Mouse (Mus musculus) CH12.LX (cell line): ENCODE results near the gene Agap1. TPM values are rescaled to one million over a fixed set of nuclear protein-coding genes. Genes with fewer than 3 reads are reported as not detected.

ENCODE experiments used
- DNase-seq: peaks from one replicate; pipeline ENCODE4 v3.0.0-alpha.2; 2013; ENCODE audit errors: extremely low read depth
- H3K27ac ChIP-seq: 2 replicates; pipeline ENCODE4 v1.5.1; 2012; ENCODE audit warnings: low read depth, mild to moderate bottlenecking, control low read depth, moderate library complexity; ENCODE audit not compliant: insufficient read depth
- H3K27me3 ChIP-seq: replicated peaks from 2 replicates; pipeline ENCODE3; 2012; ENCODE audit warnings: inconsistent platforms
- H3K36me3 ChIP-seq, 2 experiments: replicated peaks in 1 of 2; 2 replicates each; pipeline versions ENCODE3 to v1.6.1; 2012; ENCODE audit warnings: inconsistent platforms in 1 of 2, low read length in 1 of 2, mild to moderate bottlenecking in 1 of 2, mixed read lengths in 1 of 2, moderate library complexity in 1 of 2; ENCODE audit not compliant: control insufficient read depth in 1 of 2, insufficient read depth in 1 of 2
- H3K4me1 ChIP-seq, 2 experiments: 2 replicates each; pipeline ENCODE4 v1.6.1; 2012; ENCODE audit warnings: inconsistent platforms in 1 of 2, moderate library complexity in 1 of 2; ENCODE audit not compliant: insufficient read depth in 2 of 2, control insufficient read depth in 1 of 2
- H3K4me2 ChIP-seq: 2 replicates; pipeline ENCODE4 v1.6.1; 2012; ENCODE audit warnings: low read depth, mild to moderate bottlenecking, control low read depth; ENCODE audit not compliant: poor library complexity, insufficient read depth, severe bottlenecking
- H3K4me3 ChIP-seq, 3 experiments: fragments of 150-350 bp in 1 of 3; sonication (generic) in 1 of 3; replicated peaks in 1 of 3; 2 replicates each; pipeline versions ENCODE3 to v1.5.1; 2011 to 2012; ENCODE audit warnings: low read depth in 2 of 3, low read length in 2 of 3, mild to moderate bottlenecking in 2 of 3, moderate library complexity in 2 of 3, control low read depth in 1 of 3, improper control_type of control experiment in 1 of 3, inconsistent platforms in 1 of 3, mixed read lengths in 1 of 3; ENCODE audit not compliant: poor library complexity in 1 of 3
- H3K79me2 ChIP-seq: replicated peaks from 2 replicates; pipeline ENCODE4 v1.6.1; 2012; ENCODE audit warnings: mild to moderate bottlenecking, moderate library complexity; ENCODE audit not compliant: control insufficient read depth, poor library complexity, insufficient read depth, severe bottlenecking; ENCODE audit errors: extremely low read depth
- H3K9ac ChIP-seq: 2 replicates; pipeline ENCODE4 v1.6.1; 2012; ENCODE audit warnings: low read depth, mild to moderate bottlenecking, control low read depth, moderate library complexity; ENCODE audit not compliant: insufficient read depth
- H3K9me3 ChIP-seq: replicated peaks from 2 replicates; pipeline ENCODE3; 2012; ENCODE audit warnings: low read length, inconsistent platforms, mixed read lengths
- CHD1 ChIP-seq: IDR thresholded peaks from 2 replicates; pipeline ENCODE4 v1.6.1; 2012; ENCODE audit warnings: low read depth, low read length, improper control_type of control experiment, inconsistent platforms
- ELF1 ChIP-seq: IDR thresholded peaks from 2 replicates; pipeline ENCODE4 v1.6.1; 2014; ENCODE audit warnings: low read depth, mild to moderate bottlenecking, inconsistent platforms, low read length, improper control_type of control experiment
- EP300 ChIP-seq: IDR thresholded peaks from 2 replicates; pipeline ENCODE4 v1.6.1; 2011; ENCODE audit warnings: low read length, improper control_type of control experiment
- GABPA ChIP-seq: IDR thresholded peaks from 2 replicates; pipeline ENCODE4 v1.6.1; 2012; ENCODE audit warnings: low read depth, low read length, improper control_type of control experiment, inconsistent platforms; ENCODE audit not compliant: insufficient replicate concordance
- JUN ChIP-seq: IDR thresholded peaks from 2 replicates; pipeline ENCODE4 v1.6.1; 2011; ENCODE audit warnings: low read depth, mild to moderate bottlenecking, low read length, improper control_type of control experiment, moderate library complexity; ENCODE audit not compliant: insufficient read depth
- JUND ChIP-seq: conservative IDR thresholded peaks from 2 replicates; pipeline ENCODE4 v1.6.1; 2011; ENCODE audit warnings: low read depth, low read length, improper control_type of control experiment
- MAX ChIP-seq: IDR thresholded peaks from 2 replicates; pipeline ENCODE4 v1.6.1; 2011; ENCODE audit warnings: low read length, improper control_type of control experiment
- MEF2A ChIP-seq: IDR thresholded peaks from 2 replicates; pipeline ENCODE4 v1.6.1; 2014; ENCODE audit warnings: low read depth, mild to moderate bottlenecking, inconsistent platforms, low read length, improper control_type of control experiment, borderline replicate concordance
- MXI1 ChIP-seq: IDR thresholded peaks from 2 replicates; pipeline ENCODE4 v1.6.1; 2011; ENCODE audit warnings: mild to moderate bottlenecking, low read depth, low read length, improper control_type of control experiment
- MYC ChIP-seq: IDR thresholded peaks from 2 replicates; pipeline ENCODE4 v1.6.1; 2011; ENCODE audit warnings: low read depth, mild to moderate bottlenecking, improper control_type of control experiment, low read length
- NELFE ChIP-seq: IDR thresholded peaks from 2 replicates; pipeline ENCODE4 v1.6.1; 2011; ENCODE audit warnings: low read depth, low read length, improper control_type of control experiment
- NRF1 ChIP-seq: IDR thresholded peaks from 2 replicates; pipeline ENCODE4 v1.6.1; 2014; ENCODE audit warnings: low read depth, mild to moderate bottlenecking, inconsistent platforms, low read length, improper control_type of control experiment, moderate library complexity
- POLR2AphosphoS2 ChIP-seq: IDR thresholded peaks from 2 replicates; pipeline ENCODE4 v1.6.1; 2011; ENCODE audit warnings: low read depth, low read length, improper control_type of control experiment
- RAD21 ChIP-seq: IDR thresholded peaks from 2 replicates; pipeline ENCODE4 v1.6.1; 2011; ENCODE audit warnings: low read depth, mild to moderate bottlenecking, low read length, improper control_type of control experiment, moderate library complexity
- SMC3 ChIP-seq: IDR thresholded peaks from 2 replicates; pipeline ENCODE4 v1.6.1; 2011; ENCODE audit warnings: low read depth, low read length, improper control_type of control experiment
- TBP ChIP-seq: conservative IDR thresholded peaks from 2 replicates; pipeline ENCODE4 v1.6.1; 2011; ENCODE audit warnings: low read depth, low read length, improper control_type of control experiment
- TCF12 ChIP-seq: IDR thresholded peaks from 2 replicates; pipeline ENCODE4 v1.6.1; 2014; ENCODE audit warnings: low read depth, mild to moderate bottlenecking, inconsistent platforms, low read length, improper control_type of control experiment
- USF1 ChIP-seq: IDR thresholded peaks from 2 replicates; pipeline ENCODE4 v1.6.1; 2014; ENCODE audit warnings: low read depth, mild to moderate bottlenecking, inconsistent platforms, low read length, improper control_type of control experiment
- ZC3H11A ChIP-seq: IDR thresholded peaks from 2 replicates; pipeline ENCODE4 v1.6.1; 2012; ENCODE audit warnings: low read depth, mild to moderate bottlenecking, inconsistent platforms, low read length, improper control_type of control experiment
- ZKSCAN1 ChIP-seq: IDR thresholded peaks from 2 replicates; pipeline ENCODE4 v1.6.1; 2012; ENCODE audit warnings: low read depth, inconsistent platforms, low read length, improper control_type of control experiment, borderline replicate concordance
- dilution Hi-C: fragments of 300-500 bp; cut with MboI; formaldehyde crosslinking; loops from 2 replicates; pipeline ENCODE4 v1.14.3; 2020; ENCODE audit warnings: low sequenced_read_pairs; ENCODE audit not compliant: extremely low pct_unique_long_range_greater_than_20kb, extremely low pct_ligation_motif_present
- in situ Hi-C: fragments of 300-500 bp; cut with MboI; formaldehyde crosslinking; loops from 3 replicates; pipeline ENCODE4 v1.14.3; 2019; ENCODE audit warnings: low sequenced_read_pairs, low pct_ligation_motif_present, low pct_unique_long_range_greater_than_20kb, mixed read lengths
- polyA plus RNA-seq: library from polyadenylated mRNA; unstranded; fragments of >175 nt; gene quantifications from 2 replicates; pipeline ENCODE4 v1.2.1, GENCODE M21; 2012; ENCODE audit warnings: low read depth; ENCODE audit not compliant: insufficient read length
- total RNA-seq, 2 experiments: library from RNA; depleted of rRNA; stranded (reverse); fragments of 300-350 nt in 1 of 2; fragments of >200 nt in 1 of 2; gene quantifications; 2 replicates each; pipeline ENCODE4 v1.2.3; 2012 to 2014

Agap1 gene
- total and polyA plus RNA-seq, 3 experiments = not detected

- dilution Hi-C loops = no loop called here
- no peaks in the 10 kb centered on the region for H3K36me3 ChIP-seq
- H3K4me2 ChIP-seq = no peak overlapping the region
These were observed 2.8 kb downstream of the Agap1 start for GRCm38 (mm10) chr1:89457126-89458031.

GRCm38 (mm10) chr1:89461881-89462280, 7.3 kb downstream of the Agap1 start:
- no peaks in the 10 kb centered on the region for H3K27me3 ChIP-seq
- TF ChIP-seq MYC (no peak), CHD1 (no peak), USF1 (no peak), NELFE (no peak), RAD21 (no peak), ZKSCAN1 (no peak), SMC3 (no peak), MAX (no peak), MEF2A (no peak), POLR2AphosphoS2 (no peak), TCF12 (no peak), GABPA (no peak), ZC3H11A (no peak), JUN (no peak), NRF1 (no peak), MXI1 (no peak), ELF1 (no peak), JUND (no peak), EP300 (no peak), TBP (no peak)
- H3K4me3 ChIP-seq = no peak overlapping the region
- no peaks in the 10 kb centered on the region for H3K4me1 ChIP-seq
- no peaks in the 10 kb centered on the region for H3K79me2 ChIP-seq
- no peak overlapping the region for H3K27ac ChIP-seq
- dilution Hi-C loops = no loop called here
- no peak overlapping the region for H3K4me2 ChIP-seq
- no peaks in the 10 kb centered on the region for H3K36me3 ChIP-seq
- in situ Hi-C loops = no loop called here
- H3K9ac ChIP-seq = no peak overlapping the region
- peaks cover 95% of the 10 kb centered on the region for H3K9me3 ChIP-seq
- DNase-seq = no peak

More at GRCm38 (mm10) chr1:89457126-89458031, 2.8 kb downstream of the Agap1 start:
- H3K9ac ChIP-seq = no peak overlapping the region
- DNase-seq = no peak
- TF ChIP-seq MAX = no peak
- TF ChIP-seq JUND = no peak
- TF ChIP-seq, all 38 proteins: peak for 0
- Histone ChIP-seq H3K4me3 (no peak overlapping the region), H3K27ac (no peak overlapping the region), H3K27me3 (no peaks in the 10 kb centered on the region), H3K9me3 (peaks cover 91% of the 10 kb centered on the region), H3K4me1 (no peaks in the 10 kb centered on the region), H3K79me2 (no peaks in the 10 kb centered on the region)
- in situ Hi-C loops = no loop called here
